Mouse (Mus musculus) neural tube, embryonic 13.5 days (tissue): ENCODE measurements around the gene Pacsin2. TPM values are rescaled to one million over a fixed set of nuclear protein-coding genes. Genes with fewer than 3 reads are reported as not detected.
"Not testable (repeated sequence)": the region's sequence is repeated elsewhere in the genome, so short reads cannot be mapped to it uniquely, and the experiment has no call there.

ENCODE experiments used
- ATAC-seq: fragments of 200-750 bp; cut with Nextera tagmentation; 2 replicates; pipeline ENCODE4 v1.8.0; 2017; ENCODE audit warnings: low read depth, mild to moderate bottlenecking, moderate TSS enrichment, moderate library complexity
- H3K27ac ChIP-seq: fragments of 300-500 bp; sonication (generic); replicated peaks from 2 replicates; pipeline ENCODE4 v1.5.1; 2015; ENCODE audit warnings: moderate library complexity, mild to moderate bottlenecking, inconsistent platforms
- H3K27me3 ChIP-seq: fragments of 300-500 bp; sonication (generic); 2 replicates; pipeline ENCODE4 v1.6.1; 2015; ENCODE audit warnings: mild to moderate bottlenecking, inconsistent platforms
- H3K36me3 ChIP-seq: fragments of 300-500 bp; sonication (generic); 2 replicates; pipeline ENCODE4 v1.6.1; 2015; ENCODE audit warnings: mild to moderate bottlenecking, inconsistent platforms
- H3K4me1 ChIP-seq: fragments of 300-500 bp; sonication (generic); replicated peaks from 2 replicates; pipeline ENCODE4 v1.6.1; 2015; ENCODE audit warnings: inconsistent platforms
- H3K4me2 ChIP-seq: fragments of 300-500 bp; sonication (generic); 2 replicates; pipeline ENCODE4 v1.6.1; 2015; ENCODE audit warnings: inconsistent platforms, mild to moderate bottlenecking, moderate library complexity
- H3K4me3 ChIP-seq: fragments of 300-500 bp; sonication (generic); 2 replicates; pipeline ENCODE4 v1.5.1; 2015; ENCODE audit warnings: mild to moderate bottlenecking, inconsistent platforms
- H3K9ac ChIP-seq: fragments of 300-500 bp; sonication (generic); 2 replicates; pipeline ENCODE4 v1.6.1; 2015; ENCODE audit warnings: moderate library complexity, mild to moderate bottlenecking, inconsistent platforms
- H3K9me3 ChIP-seq: fragments of 300-500 bp; sonication (generic); 2 replicates; pipeline ENCODE4 v1.6.1; 2016; ENCODE audit warnings: inconsistent platforms
- WGBS: fragments of 180-500 bp; shearing (Covaris S2); methylation state at CpG from one replicate; pipeline ENCODE4 v1.1.7; 2015; 5-methylcytosine and 5-hydroxymethylcytosine counted together
- polyA plus RNA-seq: library from polyadenylated mRNA; unstranded; fragments of >200 nt; fragmentation: Nextera tagmentation; extraction: Ambion mirVana; gene quantifications from 2 replicates; pipeline ENCODE4 v1.2.1, GENCODE M21; 2015

Gene Pacsin2
- polyA plus RNA-seq, 1 experiment from 2014 or later = 29.6 TPM

DNA sequence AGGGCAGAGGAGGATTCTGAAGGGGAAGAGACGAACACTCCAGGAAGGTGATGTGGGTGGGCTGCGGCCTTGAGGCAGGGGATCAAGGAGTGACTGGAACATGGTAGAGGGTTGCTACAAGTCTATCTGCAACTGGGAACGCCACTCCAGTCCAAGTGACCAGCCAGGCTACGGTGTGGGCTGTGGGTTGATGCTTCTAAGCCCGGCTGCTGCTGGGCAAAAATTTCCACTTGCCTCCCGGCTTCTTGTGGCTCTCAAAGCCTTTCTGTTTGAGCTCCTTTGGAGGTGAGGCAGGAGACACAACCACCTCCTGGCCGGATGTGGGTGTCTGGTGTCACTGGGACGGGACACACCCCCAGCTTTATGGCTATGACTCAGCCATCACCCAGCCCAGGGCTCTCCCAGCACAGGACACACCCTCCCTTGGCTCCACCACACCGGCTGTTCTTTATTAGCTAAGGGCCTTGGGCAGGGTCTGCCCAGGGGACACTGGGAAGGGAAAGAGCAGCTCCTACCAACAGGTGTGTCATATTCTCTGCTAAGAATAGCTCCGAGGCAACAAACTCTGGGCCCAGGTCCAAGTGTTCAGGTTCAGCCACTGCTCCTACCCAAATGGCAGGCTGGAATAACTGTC lies 9.5 kb upstream of the Pacsin2 start:
- 54% methylated on average over 10 of the region's 10 CpGs for WGBS
- no peak for ATAC-seq
- H3K27me3 ChIP-seq = no peaks in the 10 kb centered on the region
- H3K36me3 ChIP-seq = no peaks in the 10 kb centered on the region
- no peaks in the 10 kb centered on the region for H3K9me3 ChIP-seq
- H3K4me1 ChIP-seq = peaks cover 8% of the 10 kb centered on the region
- H3K4me3 ChIP-seq = no peak overlapping the region
- H3K27ac ChIP-seq = no peak overlapping the region
- no peak overlapping the region for H3K4me2 ChIP-seq
- H3K9ac ChIP-seq = no peak overlapping the region

DNA sequence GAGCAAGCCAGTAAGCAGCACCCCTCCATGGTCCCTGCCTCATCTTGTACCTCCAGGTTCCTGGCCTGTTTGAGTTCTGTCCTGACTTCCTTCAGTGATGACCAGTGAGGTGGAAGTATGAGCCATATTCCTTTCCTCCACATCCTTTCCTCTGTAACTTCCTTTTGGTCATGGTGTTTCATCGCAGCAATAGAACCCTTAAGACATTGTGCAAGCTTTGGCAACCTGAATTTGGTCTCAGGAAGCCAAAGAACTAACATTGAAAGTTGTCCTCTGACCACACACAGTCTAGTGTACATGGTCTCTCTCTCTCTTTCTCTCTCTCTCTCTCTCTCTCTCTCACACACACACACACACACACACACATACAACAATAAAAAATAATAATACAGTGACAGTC lies 8.8 kb upstream of the Pacsin2 start:
- ATAC-seq = no peak
- Histone ChIP-seq H3K4me3 (no peak overlapping the region), H3K4me2 (no peak overlapping the region), H3K36me3 (no peaks in the 10 kb centered on the region), H3K27ac (no peak overlapping the region), H3K9ac (no peak overlapping the region), H3K4me1 (peaks cover 8% of the 10 kb centered on the region), H3K27me3 (no peaks in the 10 kb centered on the region), H3K9me3 (no peaks in the 10 kb centered on the region)
- 89% methylated on average over 1 of the region's 1 CpGs for WGBS

GRCm38 (mm10) chr15:83471476-83471875 lies 7.1 kb upstream of the Pacsin2 start:
- Histone ChIP-seq H3K9ac (no peak overlapping the region), H3K9me3 (no peaks in the 10 kb centered on the region), H3K4me1 (peaks cover 8% of the 10 kb centered on the region), H3K4me3 (no peak overlapping the region), H3K27me3 (no peaks in the 10 kb centered on the region), H3K4me2 (no peak overlapping the region), H3K36me3 (no peaks in the 10 kb centered on the region), H3K27ac (no peak overlapping the region)
- ATAC-seq = no peak
- WGBS = 82% methylated on average over 7 of the region's 7 CpGs

- no peak for ATAC-seq
- H3K36me3 ChIP-seq = no peaks in the 10 kb centered on the region
- H3K27ac ChIP-seq = no peak overlapping the region
- 81% methylated on average over 8 of the region's 8 CpGs for WGBS
- H3K9me3 ChIP-seq = no peaks in the 10 kb centered on the region
- H3K4me1 ChIP-seq = peaks cover 8% of the 10 kb centered on the region
- no peak overlapping the region for H3K4me3 ChIP-seq
- H3K9ac ChIP-seq = no peak overlapping the region
- no peak overlapping the region for H3K4me2 ChIP-seq
- H3K27me3 ChIP-seq = no peaks in the 10 kb centered on the region
Measured at GRCm38 (mm10) chr15:83470443-83470842, 6.0 kb upstream of the Pacsin2 start.

GRCm38 (mm10) chr15:83469279-83469821 lies 4.9 kb upstream of the Pacsin2 start:
- no peak overlapping the region for H3K9ac ChIP-seq
- no peaks in the 10 kb centered on the region for H3K27me3 ChIP-seq
- H3K4me2 ChIP-seq = no peak overlapping the region
- no peak for ATAC-seq
- no peak overlapping the region for H3K4me3 ChIP-seq
- no peak overlapping the region for H3K27ac ChIP-seq
- H3K4me1 ChIP-seq = peaks cover 8% of the 10 kb centered on the region
- WGBS = 71% methylated on average over 6 of the region's 6 CpGs
- H3K36me3 ChIP-seq = no peaks in the 10 kb centered on the region
- no peaks in the 10 kb centered on the region for H3K9me3 ChIP-seq

DNA sequence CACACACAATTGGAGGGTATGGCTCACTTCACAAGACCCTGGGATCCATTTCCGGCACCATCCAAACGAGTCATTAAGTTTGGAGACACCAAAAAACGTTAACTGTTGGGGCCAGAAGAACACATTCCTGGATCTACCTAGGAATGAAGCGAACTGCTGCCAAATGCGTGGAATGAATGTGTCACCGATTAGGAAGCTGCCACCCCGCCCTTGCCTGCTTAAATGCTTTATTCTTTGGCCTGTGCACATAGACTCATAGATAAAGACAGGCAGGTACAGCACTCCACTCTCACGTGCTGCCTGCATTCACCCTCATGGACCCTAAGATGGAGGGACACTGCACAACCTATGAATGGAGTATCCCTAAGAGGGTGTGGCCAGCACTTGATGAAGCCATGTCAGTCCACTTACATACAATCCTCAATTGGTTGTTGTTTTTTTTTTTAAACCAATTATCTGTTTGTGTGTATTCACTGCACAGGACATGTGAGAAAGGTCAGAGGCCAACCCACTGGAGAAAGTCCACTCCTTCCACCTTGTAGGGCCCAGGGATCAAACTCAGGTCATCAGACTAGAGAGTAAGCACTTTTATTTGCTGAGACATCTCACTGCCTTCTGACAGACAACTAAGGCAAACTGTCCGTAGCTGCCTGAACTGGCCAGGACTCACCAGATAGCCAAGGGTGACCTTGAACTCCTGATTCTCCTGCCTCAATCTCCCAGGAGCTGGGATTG lies 3.0 kb upstream of the Pacsin2 start:
- Histone ChIP-seq H3K4me2 (no peak overlapping the region), H3K36me3 (no peaks in the 10 kb centered on the region), H3K27me3 (no peaks in the 10 kb centered on the region), H3K27ac (no peak overlapping the region), H3K4me3 (no peak overlapping the region), H3K9ac (no peak overlapping the region), H3K9me3 (no peaks in the 10 kb centered on the region), H3K4me1 (peaks cover 17% of the 10 kb centered on the region)
- ATAC-seq = no peak
- 88% methylated on average over 9 of the region's 9 CpGs for WGBS

DNA sequence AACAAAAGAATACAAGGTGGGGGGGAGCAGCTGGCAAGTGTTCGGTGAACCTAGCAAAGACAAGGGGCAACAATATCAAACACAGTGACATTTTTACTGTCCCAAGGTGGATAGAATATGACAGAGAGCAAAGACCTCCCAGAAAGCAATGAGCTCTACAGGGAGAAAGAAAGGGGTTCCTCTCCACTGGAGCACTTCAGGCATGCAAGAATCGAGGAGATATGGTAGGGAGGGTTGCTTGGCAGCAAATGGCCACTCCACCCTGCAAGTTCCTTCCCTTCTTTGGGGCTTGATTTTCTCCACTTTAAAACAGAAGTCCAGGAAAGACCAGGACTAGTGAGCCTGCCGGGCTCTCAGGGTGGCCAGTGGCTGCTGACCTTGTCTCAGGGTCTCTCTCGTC lies 1.9 kb upstream of the Pacsin2 start:
- no peaks in the 10 kb centered on the region for H3K9me3 ChIP-seq
- no peak for ATAC-seq
- H3K9ac ChIP-seq = no peak overlapping the region
- no peaks in the 10 kb centered on the region for H3K27me3 ChIP-seq
- H3K27ac ChIP-seq = no peak overlapping the region
- H3K4me3 ChIP-seq = no peak overlapping the region
- H3K4me2 ChIP-seq = no peak overlapping the region
- no peaks in the 10 kb centered on the region for H3K36me3 ChIP-seq
- peaks cover 17% of the 10 kb centered on the region for H3K4me1 ChIP-seq
- 78% methylated on average over 4 of the region's 4 CpGs for WGBS

GRCm38 (mm10) chr15:83464905-83465650 lies 672 bp upstream of the Pacsin2 start:
- Histone ChIP-seq H3K27me3 (no peaks in the 10 kb centered on the region), H3K9ac (no peak overlapping the region), H3K4me1 (peaks cover 17% of the 10 kb centered on the region), H3K27ac (no peak overlapping the region), H3K36me3 (no peaks in the 10 kb centered on the region), H3K4me3 (peak overlapping the region; percentile 73), H3K4me2 (peak overlapping the region; percentile 86), H3K9me3 (no peaks in the 10 kb centered on the region)
- ATAC-seq = no peak
- WGBS = 78% methylated on average over 19 of the region's 19 CpGs

DNA sequence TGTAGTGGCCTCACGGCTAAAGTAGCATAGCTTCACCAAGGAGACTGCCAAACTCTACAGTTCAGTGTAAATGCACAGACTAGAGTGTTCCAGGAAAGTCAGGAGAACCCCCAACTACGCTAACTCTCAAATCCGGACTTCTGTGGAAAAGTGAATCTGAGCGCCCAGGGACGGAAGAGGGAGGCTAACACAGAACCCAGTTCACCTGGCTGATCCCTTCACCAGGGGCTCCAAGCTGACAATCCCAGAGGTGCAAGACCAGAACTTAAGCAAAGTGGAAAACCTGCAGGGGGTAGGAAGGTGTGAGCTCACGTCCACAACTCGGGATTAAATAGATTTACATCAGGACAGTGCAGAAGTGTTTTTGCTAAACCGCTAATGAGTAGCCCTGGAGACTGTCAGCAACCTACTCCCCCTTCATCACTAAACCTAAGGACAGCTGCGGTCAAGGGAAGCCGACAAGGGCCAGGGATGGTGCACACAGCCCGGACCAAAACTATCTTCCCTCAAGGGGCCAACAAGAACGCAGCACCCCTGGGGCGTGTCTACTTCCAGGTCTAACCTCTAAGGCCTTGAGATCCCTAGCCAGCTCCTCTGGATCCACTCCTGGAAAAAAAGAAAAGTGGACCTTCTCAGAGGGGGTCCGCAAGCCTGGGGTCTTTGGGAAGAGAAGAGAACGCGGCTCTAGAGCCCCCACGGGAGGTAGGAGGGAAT lies 880 bp downstream of the Pacsin2 start:
- ATAC-seq = no peak; the same call in 1 of the 2 replicates
- no peak overlapping the region for H3K27ac ChIP-seq
- peak overlapping the region; percentile 80 for H3K9ac ChIP-seq
- H3K4me1 ChIP-seq = peaks cover 17% of the 10 kb centered on the region
- H3K36me3 ChIP-seq = no peaks in the 10 kb centered on the region
- peak overlapping the region; percentile 86 for H3K4me2 ChIP-seq
- H3K27me3 ChIP-seq = no peaks in the 10 kb centered on the region
- H3K4me3 ChIP-seq = peak overlapping the region; percentile 73
- WGBS = 11% methylated on average over 17 of the region's 17 CpGs
- no peaks in the 10 kb centered on the region for H3K9me3 ChIP-seq

GRCm38 (mm10) chr15:83462349-83462748 lies 2.1 kb downstream of the Pacsin2 start:
- H3K4me2 ChIP-seq, H3K9ac ChIP-seq, H3K27me3 ChIP-seq, H3K36me3 ChIP-seq, H3K4me3 ChIP-seq, H3K9me3 ChIP-seq, ATAC-seq, H3K27ac ChIP-seq: not testable (repeated sequence)
- WGBS = 83% methylated on average over 8 of the region's 8 CpGs
- peaks cover 17% of the 10 kb centered on the region for H3K4me1 ChIP-seq

DNA sequence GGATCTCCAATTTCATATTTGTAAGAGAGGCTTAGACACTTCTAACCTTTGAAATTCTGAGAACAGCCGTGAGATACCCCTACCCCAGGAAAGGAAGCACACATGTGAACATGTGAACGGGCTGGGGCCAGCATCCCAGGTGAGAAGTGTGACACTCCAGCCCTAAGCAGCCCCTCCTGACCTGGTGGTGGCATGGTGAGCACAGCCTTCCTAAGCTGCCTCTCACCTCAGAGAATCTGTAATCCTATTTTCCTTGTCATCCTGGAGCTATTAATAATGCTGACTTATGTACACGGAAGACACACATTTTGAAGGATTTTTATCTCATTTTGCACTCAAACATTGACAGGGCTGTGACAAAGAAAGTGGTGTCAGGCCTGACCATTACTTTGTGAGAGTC lies 3.5 kb downstream of the Pacsin2 start:
- Histone ChIP-seq H3K4me1 (peaks cover 17% of the 10 kb centered on the region), H3K36me3 (no peaks in the 10 kb centered on the region), H3K4me2 (no peak overlapping the region), H3K27me3 (no peaks in the 10 kb centered on the region), H3K9ac (no peak overlapping the region), H3K4me3 (no peak overlapping the region), H3K27ac (no peak overlapping the region), H3K9me3 (no peaks in the 10 kb centered on the region)
- WGBS = 92% methylated on average over 3 of the region's 3 CpGs
- no peak for ATAC-seq

- Histone ChIP-seq H3K27me3 (no peaks in the 10 kb centered on the region), H3K9me3 (no peaks in the 10 kb centered on the region), H3K36me3 (no peaks in the 10 kb centered on the region), H3K27ac (no peak overlapping the region), H3K4me1 (0 out of 2 replicates have a peak, but pooled peaks cover 2% of the 10 kb centered on the region), H3K4me2 (no peak overlapping the region), H3K9ac (no peak overlapping the region), H3K4me3 (no peak overlapping the region)
- no peak for ATAC-seq
- WGBS = 91% methylated on average over 1 of the region's 1 CpGs
Measured at GRCm38 (mm10) chr15:83457541-83457940, 6.9 kb downstream of the Pacsin2 start.
